Mouse (Mus musculus) heart, adult 9 months (tissue): Measurements from ENCODE around the gene Selenoh.

ENCODE experiments used
- DNase-seq, 2 experiments: peaks; one replicate each; pipeline ENCODE4 v3.0.0; 2022; ENCODE audit warnings: low spot score in 2 of 2

Selenoh gene

DNA sequence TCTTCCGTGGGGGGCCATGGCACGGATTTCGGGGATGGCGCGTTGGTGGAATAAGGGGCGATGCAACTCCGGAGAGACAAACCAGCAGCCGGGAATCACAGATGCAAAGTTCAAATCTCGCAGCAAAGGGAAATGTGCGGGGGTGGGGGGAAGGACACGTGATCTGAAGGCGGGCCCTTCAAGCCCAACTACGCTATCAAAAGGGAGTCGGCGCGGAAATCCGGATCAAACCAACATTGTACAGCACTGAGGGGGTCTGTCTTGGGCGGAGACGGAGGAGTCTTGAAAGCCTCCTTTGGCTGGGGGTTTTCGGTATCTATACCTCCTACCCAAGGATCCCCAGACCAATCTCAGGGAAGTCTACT, at the start of gene Selenoh:
Gene Selenoh, minus strand, starts transcription at position 202 of the 365 bp plus-strand sequence.
- peak; percentile 81 to 83 for DNase-seq

DNA sequence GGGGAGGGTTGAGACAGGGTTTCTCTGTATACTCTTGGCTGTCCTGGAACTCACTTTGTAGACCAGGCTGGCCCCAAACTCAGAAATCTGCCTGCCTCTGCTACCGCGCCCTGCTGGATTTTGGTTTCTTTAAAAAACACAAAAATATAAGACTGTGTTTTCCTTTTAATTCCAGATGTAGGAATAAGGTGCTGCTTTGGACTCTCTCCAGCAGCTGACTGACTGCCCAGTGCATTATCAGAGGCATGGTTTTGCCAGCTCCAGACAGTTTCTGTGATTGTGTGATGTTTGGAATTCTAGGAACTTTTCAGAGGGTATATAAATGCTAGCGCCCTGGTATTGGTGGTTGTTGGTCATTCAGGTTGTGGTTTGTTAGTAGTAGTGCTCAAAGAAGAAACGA, 46.8 kb upstream of the Selenoh start:
- no peak for DNase-seq

DNA sequence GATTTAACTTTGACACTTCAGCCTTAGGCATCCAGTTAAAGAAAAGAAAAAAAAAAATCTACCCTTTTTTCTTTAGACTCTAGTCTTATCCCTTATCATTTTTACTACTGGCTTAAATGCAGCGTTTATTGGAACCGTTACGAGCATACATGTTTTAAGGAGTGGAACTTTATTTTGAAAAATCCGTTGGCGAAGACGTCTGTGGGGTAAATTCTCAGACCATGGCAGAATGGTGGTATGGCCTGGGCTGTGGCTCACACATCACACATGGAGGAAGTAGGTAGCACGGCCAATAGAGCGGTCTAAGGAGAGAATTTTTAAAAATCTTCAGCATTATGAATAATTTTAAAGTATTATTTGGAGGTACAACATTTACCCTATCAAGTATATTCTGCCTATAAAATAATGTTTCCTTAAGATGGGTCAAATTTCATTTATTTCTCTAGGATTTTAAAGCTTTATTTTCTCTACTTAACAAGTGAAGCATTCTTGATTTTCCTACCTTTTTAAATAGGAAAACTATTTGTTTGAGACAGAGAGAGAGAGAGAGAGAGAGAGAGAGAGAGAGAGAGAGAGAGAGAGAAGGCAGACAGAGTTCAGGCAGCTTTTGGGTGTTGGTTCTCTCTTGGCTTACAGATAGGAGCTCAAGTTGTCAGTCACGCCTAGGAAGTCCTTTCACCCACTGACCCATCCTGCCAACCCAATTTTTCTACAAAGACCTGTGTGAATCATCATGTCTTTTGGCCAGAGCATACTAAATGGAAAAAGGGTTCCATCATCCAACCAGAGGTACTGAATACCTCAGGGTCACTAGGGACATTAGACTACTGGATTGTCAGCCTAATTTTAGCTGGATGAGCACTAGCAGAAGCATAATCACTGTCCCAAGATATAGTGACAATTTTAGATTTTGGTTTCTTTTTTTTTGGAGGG, 46.1 kb upstream of the Selenoh start:
- no peak for DNase-seq

DNA sequence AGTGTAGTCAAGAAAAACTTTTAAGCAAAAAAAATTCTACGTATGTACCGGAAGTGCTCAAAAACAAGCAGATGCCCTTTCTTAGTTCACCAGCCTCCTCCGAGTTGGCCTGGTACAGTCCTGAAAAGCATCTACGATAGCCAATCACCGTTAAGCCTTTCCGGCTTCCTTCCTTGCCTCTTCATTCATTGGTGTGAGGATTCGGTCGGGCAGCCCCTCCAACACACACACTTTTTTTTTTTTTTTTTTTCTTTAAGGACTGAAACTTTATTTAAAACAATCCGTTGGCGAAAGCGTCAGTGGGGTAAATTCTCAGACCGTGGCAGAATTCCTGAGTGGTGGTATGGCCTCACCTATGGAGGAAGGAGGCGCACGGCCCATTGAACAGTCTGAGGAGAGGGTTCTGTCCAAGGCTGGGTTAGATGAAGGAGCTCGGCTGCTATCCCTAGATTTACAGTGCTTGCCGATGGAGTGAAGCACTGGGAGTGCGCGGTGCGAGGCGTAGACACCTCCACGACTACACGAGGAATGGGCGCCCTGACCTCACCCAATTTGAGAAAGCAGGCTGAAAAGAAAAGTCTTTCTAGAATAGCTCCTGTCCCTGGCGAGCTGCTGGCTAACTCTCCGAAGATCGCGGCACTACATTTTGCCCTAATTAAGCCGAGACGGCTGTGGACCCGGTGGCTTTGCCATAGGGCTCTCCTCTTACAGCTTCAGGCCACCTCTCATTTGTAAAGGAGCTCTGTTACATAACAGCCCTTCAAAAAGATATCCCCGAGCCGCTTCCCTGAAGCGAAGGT, 45.2 kb upstream of the Selenoh start:
- peak; percentile 74 to 97 for DNase-seq

DNA sequence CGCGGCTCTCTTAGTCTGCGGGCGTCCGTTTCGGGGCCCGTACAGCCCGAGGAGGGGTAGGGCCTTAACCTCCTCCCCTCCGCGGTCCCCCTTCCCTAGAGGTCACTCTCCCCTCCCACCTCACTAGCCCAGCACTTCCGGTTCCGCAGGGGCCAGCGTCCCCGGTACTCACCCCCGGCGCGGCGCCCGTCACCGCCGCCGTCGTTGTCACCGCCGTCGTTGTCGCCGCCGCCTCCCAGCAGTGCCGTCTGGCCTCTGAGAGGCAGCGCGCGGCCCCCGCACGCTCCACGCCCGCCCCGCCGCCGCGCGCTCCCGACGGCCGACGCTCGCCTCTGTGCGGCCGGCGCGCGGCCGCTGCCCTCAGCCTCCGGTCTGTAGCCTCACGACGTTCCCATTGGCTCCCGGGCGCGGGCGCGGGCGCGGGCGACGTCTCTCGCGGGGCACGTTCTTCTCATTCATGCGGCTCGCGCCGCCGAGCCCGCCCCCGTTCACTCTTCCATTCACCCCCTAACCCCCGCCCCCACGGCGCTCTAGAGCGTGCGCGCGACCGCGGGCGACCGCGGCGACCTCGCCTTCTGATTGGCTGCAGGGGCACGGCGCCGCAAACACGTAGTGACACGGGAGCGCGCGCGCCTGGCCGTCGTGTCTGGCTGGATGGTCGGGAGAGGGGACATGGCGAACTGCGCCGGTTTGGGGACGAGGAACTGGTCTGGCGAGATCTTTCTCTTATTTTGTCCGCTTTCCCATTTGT, 44.4 kb upstream of the Selenoh start, which contains the start of gene Zdhhc5:
Gene Zdhhc5, minus strand, starts transcription at position 370 of the 751 bp plus-strand sequence.
- DNase-seq: peak; percentile 98

DNA sequence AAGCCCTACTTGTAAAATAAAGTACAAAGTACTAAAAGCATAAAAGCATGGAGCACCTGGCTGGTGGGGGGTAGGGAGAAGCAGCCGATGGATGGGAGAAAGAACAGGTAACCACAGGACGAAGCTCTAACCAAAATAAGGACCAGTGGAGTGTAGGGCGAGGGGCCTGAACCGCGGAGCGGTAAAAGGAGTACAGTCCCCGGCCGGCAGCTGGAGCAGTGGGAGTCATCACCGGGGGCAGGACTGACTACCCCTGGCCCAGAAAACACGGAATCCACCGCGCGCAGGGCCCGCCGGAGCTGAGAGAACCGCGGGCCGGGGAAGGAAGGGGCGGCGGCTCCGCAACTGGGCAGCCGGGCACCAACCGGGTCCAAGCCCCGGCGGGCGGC, 43.8 kb upstream of the Selenoh start:
- no peak for DNase-seq

DNA sequence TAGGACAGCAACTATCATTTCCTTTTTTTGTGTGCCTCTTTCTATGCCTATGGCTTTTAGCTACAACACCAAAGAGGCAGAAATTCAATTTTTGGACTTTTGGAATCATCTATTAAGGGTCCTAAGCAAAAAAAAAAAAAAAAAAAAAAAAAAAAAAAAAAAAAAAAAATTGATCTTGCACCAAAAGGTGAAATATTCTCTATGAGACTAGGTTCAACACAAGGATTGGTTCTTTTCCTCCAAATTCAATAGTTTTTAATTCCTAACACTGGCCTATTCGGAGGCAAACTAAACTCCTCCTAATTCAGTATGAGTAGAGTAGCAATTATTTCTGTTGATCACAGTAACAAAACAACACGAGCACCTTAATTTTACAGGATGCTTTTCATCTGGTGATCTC, 41.3 kb upstream of the Selenoh start:
- DNase-seq: no peak

DNA sequence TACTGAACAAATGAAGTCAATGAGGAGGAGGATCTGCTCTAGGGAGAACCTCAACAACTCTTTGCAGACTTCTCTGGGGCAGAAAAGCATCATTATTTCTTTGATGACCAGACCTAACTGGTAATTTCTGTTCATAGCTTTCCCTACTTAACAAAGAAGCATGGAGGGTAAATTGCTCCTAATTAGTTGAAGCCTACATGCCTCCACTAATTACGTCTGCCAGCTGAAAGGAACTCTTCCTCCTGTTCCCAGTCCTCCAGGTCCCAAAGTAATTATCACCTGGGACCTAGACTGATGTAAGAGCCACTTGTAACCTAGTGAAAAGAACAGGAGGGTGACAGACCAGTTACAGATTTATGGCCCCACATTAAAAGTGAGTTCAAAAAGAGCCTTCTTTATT, 37.0 kb upstream of the Selenoh start:
- no peak for DNase-seq

DNA sequence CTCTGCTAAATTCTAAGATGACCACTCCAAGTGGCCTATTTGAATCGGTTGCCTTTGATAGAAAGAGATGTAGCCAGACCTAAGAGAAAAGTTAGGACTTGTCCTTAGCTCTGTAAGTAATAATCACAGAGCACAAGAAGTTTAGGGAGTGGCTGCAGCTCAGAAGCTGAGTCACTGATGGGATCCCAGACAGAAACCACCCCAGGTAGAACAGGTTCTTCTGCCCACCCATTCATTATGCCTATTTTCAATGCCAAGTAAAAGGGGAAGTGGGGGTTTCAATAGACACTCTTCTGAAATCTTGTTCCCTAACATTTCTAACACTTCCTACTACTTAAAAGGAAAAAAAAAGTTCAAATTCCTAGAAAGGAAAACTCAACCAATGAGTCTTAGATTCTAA, 34.7 kb upstream of the Selenoh start:
- no peak for DNase-seq

DNA sequence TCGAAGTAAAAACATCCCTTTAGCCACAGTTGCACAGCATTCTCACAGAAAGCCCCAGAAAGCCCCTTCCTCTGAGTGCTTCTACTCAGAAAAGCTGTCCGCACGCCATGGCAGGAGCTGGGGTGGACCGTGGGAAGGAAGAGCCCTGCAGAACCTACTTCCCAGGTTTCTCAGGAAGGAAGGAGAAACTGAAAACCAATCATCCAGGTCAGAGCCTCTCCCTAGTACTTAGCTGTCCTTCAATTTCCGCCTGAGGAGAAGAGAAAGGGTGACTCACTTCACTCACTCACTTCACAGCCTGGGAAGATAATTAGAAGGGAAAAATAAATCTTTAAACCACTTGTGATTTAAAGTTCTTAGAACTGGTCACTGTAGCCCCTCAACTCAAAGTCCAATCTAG, 33.8 kb upstream of the Selenoh start:
- DNase-seq: no peak

DNA sequence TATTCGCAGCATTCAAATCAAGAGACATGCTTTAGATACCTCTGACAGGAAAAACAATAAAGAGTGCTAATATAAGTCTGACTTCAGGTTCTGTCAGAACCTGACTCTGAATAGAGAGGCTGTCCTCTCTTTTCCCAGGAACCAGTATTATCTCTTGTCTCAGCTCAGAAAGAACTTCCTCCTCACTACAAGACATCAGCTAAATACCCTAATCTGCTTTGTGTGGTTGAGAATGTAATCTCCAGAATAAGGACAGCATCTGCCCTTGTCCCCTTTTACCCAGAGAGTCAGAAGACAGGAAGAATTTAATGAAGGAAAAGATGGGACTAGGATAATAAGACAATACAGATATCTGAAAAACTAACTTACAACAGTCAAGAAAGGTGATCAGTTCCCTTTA, 32.9 kb upstream of the Selenoh start:
- DNase-seq: no peak

DNA sequence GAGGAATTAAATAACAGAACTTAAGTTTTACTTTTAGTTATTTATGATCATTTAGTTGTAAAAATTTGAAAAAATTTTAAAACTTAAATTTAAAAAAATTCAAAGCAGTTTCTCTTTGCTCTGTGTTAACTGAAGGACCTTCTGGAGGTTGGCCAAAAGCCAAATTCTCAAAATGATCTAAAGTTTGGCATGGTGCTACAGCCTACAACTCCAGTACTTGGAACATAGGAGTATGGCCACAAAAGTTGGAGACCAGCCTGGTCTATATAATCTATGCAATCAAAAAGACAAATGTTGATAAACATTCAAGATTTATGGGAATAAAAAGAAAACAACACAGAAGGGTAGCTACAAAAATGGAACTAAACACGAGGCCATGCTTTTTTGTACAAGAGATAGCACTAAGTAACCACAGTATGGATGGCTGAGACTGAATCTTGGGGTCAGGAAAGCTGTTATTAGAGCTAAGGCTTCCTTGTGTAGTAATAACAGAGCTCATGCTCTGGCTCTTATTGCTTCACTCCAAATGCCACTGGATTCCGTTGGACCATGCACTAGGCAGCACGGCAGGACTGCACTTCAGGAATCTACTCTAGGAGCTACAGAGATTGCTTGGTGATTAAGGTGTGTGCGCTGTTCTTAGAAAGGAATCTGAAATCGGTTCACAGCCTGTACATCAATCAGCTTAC, 24.6 kb upstream of the Selenoh start:
- DNase-seq: no peak

DNA sequence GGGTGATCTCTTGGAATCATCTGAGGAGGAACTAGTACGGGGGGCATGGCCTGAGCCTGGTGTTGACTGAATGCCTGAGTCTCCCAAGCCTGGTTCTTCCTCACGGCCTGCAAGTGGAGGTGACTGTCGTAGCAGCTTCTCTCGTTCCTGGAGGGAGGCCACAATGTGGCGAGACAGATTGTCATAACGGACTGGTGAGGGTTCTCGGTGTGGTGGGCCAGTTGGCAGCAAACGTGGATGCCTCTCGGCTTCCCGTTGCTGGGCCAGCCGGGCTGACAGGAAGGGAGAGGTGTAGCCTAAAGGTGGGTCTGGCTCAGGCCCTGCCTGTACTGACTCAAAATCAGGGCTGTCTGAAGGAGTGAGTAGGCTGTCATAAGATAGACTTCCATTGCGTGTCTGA, 19.5 kb upstream of the Selenoh start:
- no peak for DNase-seq

DNA sequence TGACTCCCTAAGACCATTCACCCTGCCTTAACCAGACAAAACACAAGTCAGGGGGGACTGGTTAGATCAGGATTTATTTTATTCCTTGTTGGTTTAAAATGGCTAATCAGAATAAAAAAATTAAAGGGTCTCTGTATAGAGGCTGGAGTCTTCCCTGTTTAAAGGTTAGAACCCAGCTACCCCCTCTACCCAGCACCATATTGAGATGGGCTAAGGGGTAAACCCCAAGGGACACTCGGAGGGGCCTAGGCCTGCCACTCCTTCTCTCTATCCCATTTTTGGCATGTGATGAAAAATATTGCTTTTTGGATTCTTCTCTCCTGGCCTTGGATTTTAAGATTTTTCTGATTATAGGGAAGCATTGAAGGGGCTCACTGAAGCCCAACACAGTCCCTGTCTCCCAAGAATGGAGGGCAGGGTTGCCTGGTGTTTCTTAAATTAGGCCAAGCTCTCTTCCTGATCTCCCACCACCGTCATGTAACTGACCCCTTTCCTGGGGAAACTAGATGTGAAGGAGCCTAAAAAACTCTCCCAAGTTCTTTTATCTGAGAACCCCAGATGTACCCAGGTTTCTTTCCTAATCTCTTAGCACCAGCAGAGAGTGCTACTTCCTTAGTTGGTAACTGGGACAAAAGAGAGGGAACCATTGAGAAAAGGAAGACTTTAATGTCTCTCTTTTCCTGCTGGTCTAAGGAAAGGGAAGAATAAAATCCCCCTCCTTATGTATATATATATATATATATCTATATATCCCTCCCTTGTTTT, 17.7 kb upstream of the Selenoh start:
- DNase-seq: no peak

DNA sequence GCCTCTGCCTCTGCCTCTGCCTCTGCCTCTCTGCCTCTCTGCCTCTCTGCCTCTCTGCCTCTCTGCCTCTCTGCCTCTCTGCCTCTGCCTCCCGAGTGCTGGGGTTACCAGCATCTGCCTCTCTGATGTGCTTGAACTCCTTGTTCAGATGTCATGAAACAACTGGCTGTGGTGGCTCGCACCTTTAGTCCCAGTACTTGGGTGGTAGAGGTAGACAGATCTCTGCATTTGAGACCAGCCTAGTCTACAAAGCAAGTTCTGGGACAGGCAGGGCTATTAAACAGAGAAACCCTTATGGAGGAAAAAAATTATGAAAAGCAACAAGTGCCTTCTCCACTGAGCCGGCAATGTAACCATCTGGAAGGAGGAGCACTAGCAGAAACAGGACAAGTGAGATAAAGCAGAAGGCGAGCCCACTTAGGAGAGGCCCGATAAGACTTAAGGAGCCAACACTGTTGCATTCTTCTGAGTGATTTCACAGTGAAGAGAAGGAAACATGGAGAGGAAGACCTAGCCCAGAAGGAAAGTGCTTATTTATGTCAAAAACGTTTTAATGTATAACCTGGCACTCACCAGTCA, 12.1 kb upstream of the Selenoh start:
- no peak for DNase-seq

DNA sequence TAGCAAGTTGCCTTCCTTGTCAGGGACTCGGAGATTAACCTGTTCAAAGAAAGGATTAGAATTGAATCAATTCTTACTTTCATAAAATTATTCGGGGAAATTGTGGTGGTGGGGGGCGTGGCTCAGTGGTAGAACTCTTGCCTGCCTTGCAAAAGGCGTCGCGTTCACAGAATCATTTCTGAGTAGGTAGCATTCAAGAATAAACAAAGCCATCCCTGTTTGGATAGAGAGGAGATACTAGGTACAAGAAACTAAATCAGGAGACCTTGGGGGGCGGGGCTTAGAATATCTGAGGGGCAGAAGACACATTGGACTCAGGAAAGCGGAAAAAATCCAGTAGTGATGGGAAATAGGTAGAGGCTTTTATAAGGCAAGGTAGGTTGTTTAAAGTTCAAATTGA, 8.4 kb upstream of the Selenoh start, which contains the start of gene Tmx2:
Gene Tmx2, minus strand, starts transcription at position 125 of the 400 bp plus-strand sequence.
- no peak for DNase-seq

DNA sequence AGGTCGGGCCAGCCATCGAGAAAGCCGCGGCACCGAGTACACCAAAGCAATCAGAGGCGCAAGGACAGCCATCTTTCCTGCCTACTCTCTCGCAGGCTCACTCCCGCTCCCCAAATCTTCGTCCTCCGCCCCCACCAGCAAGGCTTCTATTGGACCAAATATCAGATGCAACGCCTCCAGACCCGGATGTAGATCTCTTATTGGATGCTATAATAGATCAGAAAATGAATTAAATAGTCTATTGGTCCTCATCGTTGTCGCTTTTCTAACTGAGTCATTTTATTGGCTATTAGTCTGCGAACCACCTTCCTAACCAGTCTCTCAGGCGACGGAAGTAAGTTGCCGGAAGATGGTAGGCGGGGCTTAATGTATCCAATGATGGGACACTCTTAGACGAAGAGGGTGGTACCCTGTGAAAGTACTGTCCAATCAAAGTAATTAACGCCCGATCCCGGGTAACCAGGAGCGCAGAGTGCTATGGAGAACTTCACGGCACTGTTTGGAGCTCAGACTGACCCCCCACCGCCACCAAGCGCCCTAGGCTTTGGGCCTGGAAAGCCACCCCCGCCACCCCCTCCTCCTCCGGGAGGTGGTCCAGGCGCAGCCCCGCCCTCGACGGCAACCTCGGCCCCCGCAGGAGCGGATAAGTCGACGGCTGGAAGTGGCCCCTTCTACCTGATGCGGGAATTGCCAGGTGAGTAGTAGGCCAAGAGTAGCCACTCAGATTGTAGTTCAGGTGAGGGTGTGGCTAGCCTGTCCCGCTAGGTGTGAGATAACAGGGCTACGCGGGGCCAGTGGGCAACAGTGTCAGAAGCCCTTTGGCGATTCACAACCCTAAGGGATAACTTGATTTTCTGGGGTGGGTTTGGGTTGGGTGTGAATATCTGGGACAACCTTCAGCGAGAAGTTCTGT, 7.7 kb upstream of the Selenoh start, which contains the start of the genes Gm28635 and Med19:
Gene Gm28635, minus strand, starts transcription at position 74 of the 913 bp plus-strand sequence.
Gene Med19, plus strand, starts transcription at position 435 of the 913 bp plus-strand sequence.
- peak; percentile 99 to 100 for DNase-seq

DNA sequence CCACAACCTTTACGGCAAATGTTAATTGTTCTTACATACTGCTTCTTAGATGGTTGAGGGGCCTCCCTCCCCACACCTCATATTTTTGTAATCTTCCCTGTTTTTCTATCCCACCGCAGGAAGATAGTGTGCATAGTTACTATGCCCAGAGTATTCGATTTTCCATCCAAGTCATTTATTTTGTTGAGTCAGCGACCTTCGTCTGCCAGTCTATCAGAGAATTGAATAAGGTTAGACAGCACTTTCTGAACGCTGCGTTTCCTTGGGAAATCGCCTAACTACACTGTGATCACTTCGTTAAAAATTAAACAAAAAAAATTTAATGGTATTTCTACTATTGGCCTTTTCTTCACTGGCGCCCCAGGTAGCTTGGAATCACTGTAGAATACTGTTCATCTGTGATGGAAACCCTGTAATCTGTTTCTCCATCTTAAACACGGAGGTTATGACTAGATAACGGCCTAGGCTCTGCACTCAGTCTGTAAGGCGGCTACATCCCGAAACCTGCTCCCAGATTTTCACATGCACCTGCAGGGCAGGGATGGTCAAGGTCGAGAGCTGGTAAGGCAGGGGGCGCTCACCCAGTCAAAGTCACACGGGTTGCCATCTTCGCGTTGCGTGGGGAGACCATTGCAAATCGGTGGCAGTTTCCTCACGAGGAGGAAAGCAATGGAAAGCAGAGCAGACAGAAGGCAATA, 6.8 kb upstream of the Selenoh start:
- DNase-seq: no peak
